Mouse (Mus musculus) olfactory bulb, adult 2 months (tissue): ENCODE results near the gene Tpx2. TPM values are rescaled to one million over a fixed set of nuclear protein-coding genes. Genes with fewer than 3 reads are reported as not detected.

Experiments
- H3K27ac ChIP-seq: fragments of 200-500 bp; 2 replicates; pipeline ENCODE4 v1.5.1; 2012; ENCODE audit warnings: low read depth, low read length; ENCODE audit not compliant: insufficient read depth
- H3K4me1 ChIP-seq: fragments of 200-500 bp; 2 replicates; pipeline ENCODE4 v1.6.1; 2012; ENCODE audit warnings: low read length; ENCODE audit not compliant: control insufficient read depth, insufficient read depth
- H3K4me3 ChIP-seq: fragments of 200-500 bp; 2 replicates; pipeline ENCODE4 v1.5.1; 2012; ENCODE audit warnings: mild to moderate bottlenecking, low read depth, low read length, moderate library complexity; ENCODE audit not compliant: insufficient read depth
- CTCF ChIP-seq: fragments of 200-500 bp; IDR thresholded peaks from 2 replicates; pipeline ENCODE4 v1.5.1; 2012; ENCODE audit warnings: low read depth, mild to moderate bottlenecking, low read length, moderate library complexity; ENCODE audit not compliant: insufficient read depth
- POLR2A ChIP-seq: fragments of 200-500 bp; IDR thresholded peaks from 2 replicates; pipeline ENCODE4 v1.6.1; 2012; ENCODE audit warnings: mild to moderate bottlenecking, low read depth, low read length, moderate library complexity; ENCODE audit not compliant: insufficient read depth
- WGBS: fragments of 180-500 bp; shearing (Covaris S2); methylation state at CpG from one replicate; pipeline ENCODE4 v1.1.7; 2018; 5-methylcytosine and 5-hydroxymethylcytosine counted together
- polyA plus RNA-seq: library from polyadenylated mRNA; stranded (reverse); fragments of >200 nt; gene quantifications from 2 replicates; pipeline ENCODE4 v1.2.4, GENCODE M21; 2012; ENCODE audit warnings: low replicate concordance; ENCODE audit not compliant: missing spikeins, insufficient read depth, insufficient read length

The Tpx2 gene
- polyA plus RNA-seq, 1 experiment = 120 TPM

DNA sequence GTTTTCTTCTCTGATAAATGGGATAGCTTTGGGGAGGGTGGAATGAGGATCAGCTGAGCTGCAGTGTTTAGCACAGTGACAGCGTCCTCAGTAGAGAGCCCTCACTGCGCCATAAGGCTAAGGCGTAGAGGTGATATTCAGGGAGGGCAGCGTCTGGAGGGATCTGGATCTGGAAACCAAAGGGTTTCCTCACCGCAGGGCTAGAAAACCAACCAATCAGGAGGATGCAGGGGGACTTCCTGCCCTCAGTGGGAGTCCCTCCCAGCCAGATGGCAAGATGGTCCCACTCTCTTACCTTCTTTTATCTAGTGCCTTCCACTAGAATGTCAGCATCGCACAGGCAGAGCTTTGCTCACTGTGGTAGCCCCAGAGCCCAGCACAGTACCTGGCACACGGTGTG is 94.0 kb downstream of the Tpx2 start:
- H3K4me3 ChIP-seq = no peak overlapping the region
- TF ChIP-seq CTCF = no peak
- no peak for TF ChIP-seq POLR2A
- no peak overlapping the region for H3K27ac ChIP-seq
- 52% methylated on average over 7 of the region's 7 CpGs for WGBS
- peaks cover 9% of the 10 kb centered on the region for H3K4me1 ChIP-seq

DNA sequence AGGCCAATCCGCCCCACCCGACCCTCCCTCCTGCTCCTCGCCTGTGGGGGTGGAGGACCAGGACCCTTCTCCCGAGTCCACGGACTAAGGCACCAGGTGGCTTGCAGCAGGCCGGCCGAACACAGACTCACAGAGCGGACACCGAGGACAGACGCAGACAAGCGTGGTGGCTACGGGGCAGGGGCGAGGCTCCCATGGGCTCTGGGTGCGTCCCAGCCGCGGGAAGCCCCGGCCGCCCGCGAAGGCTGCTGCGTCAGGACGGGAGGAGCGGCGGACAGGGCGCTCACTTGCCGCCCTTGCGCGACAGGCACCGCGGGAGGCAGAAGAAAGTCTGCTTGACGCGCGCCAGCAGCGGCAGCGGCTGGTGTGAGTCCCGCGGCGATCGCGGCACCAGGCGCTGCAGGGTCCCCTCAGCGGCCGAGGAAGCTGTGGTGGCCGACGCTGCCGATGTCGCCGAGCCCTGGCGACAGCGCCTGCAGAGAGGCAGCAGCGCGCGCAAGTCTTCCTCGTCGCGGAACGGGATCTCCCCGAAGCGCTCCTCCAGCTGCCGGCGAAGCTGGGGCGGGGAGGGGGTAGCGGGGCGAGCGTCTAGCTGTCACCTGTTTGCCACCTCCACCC is 95.2 kb downstream of the Tpx2 start:
- Histone ChIP-seq H3K4me3 (peak overlapping the region; percentile 32), H3K4me1 (peaks cover 9% of the 10 kb centered on the region), H3K27ac (no peak overlapping the region)
- WGBS = 1% methylated on average over 65 of the region's 65 CpGs
- TF ChIP-seq POLR2A = no peak
- TF ChIP-seq CTCF = no peak

DNA sequence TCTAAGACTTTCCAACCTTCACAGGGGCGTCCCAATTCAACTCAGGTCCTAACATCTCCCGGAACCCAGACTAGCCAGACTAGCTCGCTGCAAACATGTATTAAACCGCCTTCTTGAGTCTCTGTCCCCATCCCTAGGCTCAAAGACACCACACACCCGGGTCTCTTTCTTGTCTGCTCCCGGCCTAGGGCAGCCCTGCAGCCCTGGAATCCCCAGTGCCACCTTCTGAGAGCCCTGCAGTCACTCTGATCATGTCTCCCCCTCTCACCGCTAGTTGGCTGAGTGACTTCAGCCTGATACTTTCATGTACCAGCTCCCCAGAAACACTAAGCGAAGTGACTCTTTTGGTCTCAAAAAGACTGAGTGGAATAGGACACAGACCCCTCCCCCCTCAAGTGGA is 95.8 kb downstream of the Tpx2 start:
- Histone ChIP-seq H3K27ac (no peak overlapping the region), H3K4me1 (peaks cover 9% of the 10 kb centered on the region), H3K4me3 (no peak overlapping the region)
- 9% methylated on average over 8 of the region's 8 CpGs for WGBS
- TF ChIP-seq CTCF (no peak), POLR2A (no peak)

DNA sequence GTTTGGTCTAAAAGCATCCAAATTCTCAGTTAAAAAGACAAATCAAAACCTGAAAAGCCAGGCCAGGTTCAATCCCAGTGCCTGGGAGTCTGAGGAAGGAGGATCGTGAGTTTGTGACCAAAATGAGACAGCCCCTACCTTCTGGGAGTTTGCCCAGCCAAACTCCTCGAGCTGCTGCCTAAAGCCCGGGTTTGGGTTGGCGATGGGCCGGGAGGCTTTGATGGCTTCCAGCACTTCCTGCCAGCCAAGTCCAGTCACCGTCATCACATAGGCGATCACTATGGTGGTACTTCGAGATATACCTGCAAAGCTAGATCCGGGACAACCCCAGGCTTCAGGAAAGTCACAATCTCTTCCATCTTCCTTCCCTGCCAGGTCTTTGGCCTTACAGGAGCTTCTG is 96.2 kb downstream of the Tpx2 start:
- no peak overlapping the region for H3K4me3 ChIP-seq
- TF ChIP-seq POLR2A = no peak
- no peak for TF ChIP-seq CTCF
- H3K27ac ChIP-seq = no peak overlapping the region
- 61% methylated on average over 9 of the region's 9 CpGs for WGBS
- peaks cover 9% of the 10 kb centered on the region for H3K4me1 ChIP-seq

Other genes with a start within 250 kb of the Tpx2 start
- not detected in 2 replicates for gene Defb45, start 248.6 kb upstream of the Tpx2 start, polyA plus RNA-seq
- not detected in 2 replicates for gene Defb36, start 243.6 kb upstream of the Tpx2 start, polyA plus RNA-seq
- gene Defb25, start 224.9 kb upstream of the Tpx2 start, polyA plus RNA-seq = not detected in 2 replicates
- gene Rem1, start 221.0 kb upstream of the Tpx2 start, polyA plus RNA-seq = not detected in 2 replicates
- gene H13, start 178.5 kb upstream of the Tpx2 start, polyA plus RNA-seq = not detected in 2 replicates
- not detected in 2 replicates for gene Mcts2, start 160.9 kb upstream of the Tpx2 start, polyA plus RNA-seq
- not detected in 2 replicates for gene Id1, start 111.7 kb upstream of the Tpx2 start, polyA plus RNA-seq
- not detected in 2 replicates for gene Cox4i2, start 93.8 kb upstream of the Tpx2 start, polyA plus RNA-seq
- 296 and 622 TPM in 2 replicates for gene Bcl2l1, start 16.2 kb upstream of the Tpx2 start, polyA plus RNA-seq
- gene Mylk2, start 63.4 kb downstream of the Tpx2 start, polyA plus RNA-seq = not detected in 2 replicates
- not detected in 2 replicates for gene Foxs1, start 85.2 kb downstream of the Tpx2 start, polyA plus RNA-seq
- gene Dusp15, start 103.7 kb downstream of the Tpx2 start, polyA plus RNA-seq = not detected in 2 replicates
- not detected in 2 replicates for gene Ttll9, start 114.5 kb downstream of the Tpx2 start, polyA plus RNA-seq
- gene Pdrg1, start 167.5 kb downstream of the Tpx2 start, polyA plus RNA-seq = not detected in 2 replicates
- not detected in 2 replicates for gene Xkr7, start 183.9 kb downstream of the Tpx2 start, polyA plus RNA-seq
- gene Ccm2l, start 218.0 kb downstream of the Tpx2 start, polyA plus RNA-seq = not detected in 2 replicates